Mouse (Mus musculus) neural tube, embryonic 15.5 days (tissue): ENCODE measurements around the gene Itga1. TPM values are rescaled to one million over a fixed set of nuclear protein-coding genes. Genes with fewer than 3 reads are reported as not detected.

Experiments used
- ATAC-seq: fragments of 200-750 bp; cut with Nextera tagmentation; 2 replicates; pipeline ENCODE4 v1.8.0; 2017; ENCODE audit warnings: mild to moderate bottlenecking, moderate TSS enrichment, moderate library complexity; ENCODE audit not compliant: low FRiP score
- H3K27ac ChIP-seq: fragments of 300-500 bp; sonication (generic); replicated peaks from 2 replicates; pipeline ENCODE4 v1.5.1; 2015; ENCODE audit warnings: mild to moderate bottlenecking, inconsistent platforms
- H3K27me3 ChIP-seq: fragments of 300-500 bp; sonication (generic); replicated peaks from 2 replicates; pipeline ENCODE4 v1.6.1; 2015; ENCODE audit warnings: inconsistent platforms
- H3K36me3 ChIP-seq: fragments of 300-500 bp; sonication (generic); 2 replicates; pipeline ENCODE4 v1.6.1; 2015; ENCODE audit warnings: inconsistent platforms
- H3K4me1 ChIP-seq: fragments of 300-500 bp; sonication (generic); 2 replicates; pipeline ENCODE4 v1.6.1; 2015; ENCODE audit warnings: inconsistent platforms
- H3K4me2 ChIP-seq: fragments of 300-500 bp; sonication (generic); 2 replicates; pipeline ENCODE4 v1.6.1; 2015; ENCODE audit warnings: inconsistent platforms, mild to moderate bottlenecking, moderate library complexity
- H3K4me3 ChIP-seq: fragments of 300-500 bp; sonication (generic); replicated peaks from 2 replicates; pipeline ENCODE4 v1.5.1; 2015; ENCODE audit warnings: mild to moderate bottlenecking, inconsistent platforms
- H3K9ac ChIP-seq: fragments of 300-500 bp; sonication (generic); replicated peaks from 2 replicates; pipeline ENCODE4 v1.6.1; 2015; ENCODE audit warnings: mild to moderate bottlenecking, inconsistent platforms
- H3K9me3 ChIP-seq: fragments of 300-500 bp; sonication (generic); replicated peaks from 2 replicates; pipeline ENCODE4 v1.6.1; 2016; ENCODE audit warnings: inconsistent platforms
- WGBS: fragments of 180-500 bp; shearing (Covaris S2); methylation state at CpG from one replicate; pipeline ENCODE4 v1.1.7; 2015; ENCODE audit warnings: mixed read lengths; 5-methylcytosine and 5-hydroxymethylcytosine counted together
- polyA plus RNA-seq: library from polyadenylated mRNA; unstranded; fragments of >200 nt; fragmentation: Nextera tagmentation; extraction: Ambion mirVana; gene quantifications from 2 replicates; pipeline ENCODE4 v1.2.1, GENCODE M21; 2015

The Itga1 gene
- polyA plus RNA-seq = 7.0 and 8.7 TPM in 2 replicates

GRCm38 (mm10) chr13:115101355-115102191 is at the start of gene Itga1, which contains the start of gene Gm49395:
Gene Itga1 (minus strand): TSS chr13:115101964.
Gene Gm49395 (minus strand): TSS chr13:115101921.
- peak within 1 kb of the TSS; percentile 69 for H3K27ac ChIP-seq
- H3K9ac ChIP-seq = peak within 1 kb of the TSS; percentile 40
- peak within 1 kb of the TSS; percentile 98 for H3K4me2 ChIP-seq
- peak within 1 kb of the TSS; percentile 53 for H3K4me3 ChIP-seq
- H3K4me1 ChIP-seq = peaks cover 13% of the 10 kb centered on the region
- ATAC-seq = peak; percentile 72
- H3K9me3 ChIP-seq = no peaks in the 10 kb centered on the region
- H3K36me3 ChIP-seq = no peaks in the 10 kb centered on the region
- WGBS = under 1% methylated on average over 39 of the region's 39 CpGs
- H3K27me3 ChIP-seq = peaks cover 25% of the 10 kb centered on the region

DNA sequence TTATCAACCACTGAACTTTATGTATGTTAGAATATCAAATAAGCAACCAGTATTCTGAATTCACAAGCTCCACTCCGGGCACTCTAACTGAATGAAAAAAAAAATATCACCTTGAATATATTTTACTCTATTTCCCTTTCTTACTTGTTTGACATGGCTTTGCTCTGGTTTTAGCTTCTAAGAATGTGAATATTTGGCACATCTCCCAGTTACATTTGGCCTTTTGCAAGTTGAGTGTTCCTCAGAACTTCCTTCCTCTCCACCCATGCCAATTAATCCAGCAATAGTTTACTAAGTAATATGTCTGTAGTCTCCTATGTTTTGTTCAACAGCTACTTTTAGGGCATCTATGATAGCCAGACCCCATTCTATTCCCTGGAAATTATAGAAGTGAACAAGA is 48.8 kb upstream of the Itga1 start:
- 95% methylated on average over 1 of the region's 1 CpGs for WGBS
- Histone ChIP-seq H3K27me3 (no peaks in the 10 kb centered on the region), H3K9me3 (no peaks in the 10 kb centered on the region), H3K4me3 (no peak overlapping the region), H3K36me3 (no peaks in the 10 kb centered on the region), H3K27ac (no peak overlapping the region), H3K9ac (no peak overlapping the region), H3K4me1 (no peaks in the 10 kb centered on the region), H3K4me2 (no peak overlapping the region)
- ATAC-seq = no peak

- Histone ChIP-seq H3K36me3 (no peaks in the 10 kb centered on the region), H3K4me2 (no peak overlapping the region), H3K4me3 (no peak overlapping the region), H3K9me3 (no peaks in the 10 kb centered on the region), H3K9ac (no peak overlapping the region), H3K4me1 (no peaks in the 10 kb centered on the region), H3K27me3 (no peaks in the 10 kb centered on the region), H3K27ac (no peak overlapping the region)
- WGBS = 88% methylated on average over 6 of the region's 6 CpGs
- no peak for ATAC-seq
These were observed 48.1 kb upstream of the Itga1 start for GRCm38 (mm10) chr13:115149849-115150248.

- Histone ChIP-seq H3K9me3 (no peaks in the 10 kb centered on the region), H3K27me3 (no peaks in the 10 kb centered on the region), H3K4me2 (no peak overlapping the region), H3K36me3 (no peaks in the 10 kb centered on the region), H3K4me3 (no peak overlapping the region), H3K27ac (no peak overlapping the region), H3K4me1 (no peaks in the 10 kb centered on the region), H3K9ac (no peak overlapping the region)
- 91% methylated on average over 2 of the region's 2 CpGs for WGBS
- ATAC-seq = no peak
These were observed 41.8 kb upstream of the Itga1 start for GRCm38 (mm10) chr13:115143575-115143974.

GRCm38 (mm10) chr13:115142066-115142465 is 40.3 kb upstream of the Itga1 start:
- no peak overlapping the region for H3K27ac ChIP-seq
- H3K9ac ChIP-seq = no peak overlapping the region
- H3K4me1 ChIP-seq = no peaks in the 10 kb centered on the region
- H3K4me3 ChIP-seq = no peak overlapping the region
- H3K9me3 ChIP-seq = no peaks in the 10 kb centered on the region
- H3K4me2 ChIP-seq = no peak overlapping the region
- H3K36me3 ChIP-seq = no peaks in the 10 kb centered on the region
- ATAC-seq = no peak
- WGBS = 90% methylated on average over 3 of the region's 3 CpGs
- H3K27me3 ChIP-seq = no peaks in the 10 kb centered on the region

- no peaks in the 10 kb centered on the region for H3K36me3 ChIP-seq
- no peaks in the 10 kb centered on the region for H3K9me3 ChIP-seq
- H3K9ac ChIP-seq = no peak overlapping the region
- ATAC-seq = no peak
- H3K27ac ChIP-seq = no peak overlapping the region
- no peaks in the 10 kb centered on the region for H3K27me3 ChIP-seq
- H3K4me1 ChIP-seq = no peaks in the 10 kb centered on the region
- 91% methylated on average over 7 of the region's 7 CpGs for WGBS
- H3K4me2 ChIP-seq = no peak overlapping the region
- no peak overlapping the region for H3K4me3 ChIP-seq
These were observed 36.7 kb upstream of the Itga1 start for GRCm38 (mm10) chr13:115138513-115138912.

DNA sequence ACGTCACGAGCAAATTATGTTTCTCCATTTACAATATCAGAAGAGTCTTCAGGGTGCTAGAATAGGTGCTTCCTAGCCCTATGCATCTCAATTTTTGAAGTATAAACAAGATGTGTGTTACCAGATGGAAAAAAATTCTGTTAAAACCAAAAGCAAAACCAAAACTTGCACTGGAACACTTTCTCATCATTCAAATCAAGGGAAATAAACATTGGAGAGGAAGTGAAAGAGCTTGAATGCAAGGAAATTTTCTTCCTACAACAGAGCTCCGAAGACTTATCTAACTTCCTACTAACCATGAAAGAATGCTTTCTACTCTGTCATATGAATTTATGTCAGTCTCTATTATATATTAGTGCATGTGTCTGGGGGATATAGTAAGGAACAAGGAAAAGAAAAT is 35.0 kb upstream of the Itga1 start:
- no peaks in the 10 kb centered on the region for H3K9me3 ChIP-seq
- no peaks in the 10 kb centered on the region for H3K4me1 ChIP-seq
- H3K36me3 ChIP-seq = no peaks in the 10 kb centered on the region
- no peak overlapping the region for H3K27ac ChIP-seq
- no peak for ATAC-seq
- H3K4me3 ChIP-seq = no peak overlapping the region
- H3K9ac ChIP-seq = no peak overlapping the region
- H3K4me2 ChIP-seq = no peak overlapping the region
- WGBS = 86% methylated on average over 3 of the region's 3 CpGs
- no peaks in the 10 kb centered on the region for H3K27me3 ChIP-seq

GRCm38 (mm10) chr13:115132435-115132834 is 30.7 kb upstream of the Itga1 start:
- WGBS = 45% methylated on average over 5 of the region's 5 CpGs
- no peak for ATAC-seq
- H3K9ac ChIP-seq = no peak overlapping the region

GRCm38 (mm10) chr13:115131381-115131780 is 29.6 kb upstream of the Itga1 start:
- ATAC-seq = no peak
- Histone ChIP-seq H3K4me3 (no peak overlapping the region), H3K4me1 (no peaks in the 10 kb centered on the region), H3K27ac (no peak overlapping the region), H3K4me2 (no peak overlapping the region), H3K36me3 (no peaks in the 10 kb centered on the region), H3K27me3 (no peaks in the 10 kb centered on the region), H3K9ac (no peak overlapping the region), H3K9me3 (no peaks in the 10 kb centered on the region)
- 80% methylated on average over 3 of the region's 3 CpGs for WGBS

More at GRCm38 (mm10) chr13:115132435-115132834, 30.7 kb upstream of the Itga1 start:
- H3K27me3 ChIP-seq = no peaks in the 10 kb centered on the region
- no peaks in the 10 kb centered on the region for H3K36me3 ChIP-seq
- no peaks in the 10 kb centered on the region for H3K9me3 ChIP-seq
- H3K4me3 ChIP-seq = no peak overlapping the region
- no peaks in the 10 kb centered on the region for H3K4me1 ChIP-seq
- H3K4me2 ChIP-seq = no peak overlapping the region
- no peak overlapping the region for H3K27ac ChIP-seq

GRCm38 (mm10) chr13:115130035-115130434 is 28.3 kb upstream of the Itga1 start:
- no peaks in the 10 kb centered on the region for H3K4me1 ChIP-seq
- no peak overlapping the region for H3K9ac ChIP-seq
- H3K36me3 ChIP-seq = no peaks in the 10 kb centered on the region
- no peak overlapping the region for H3K27ac ChIP-seq
- ATAC-seq = no peak
- H3K9me3 ChIP-seq = no peaks in the 10 kb centered on the region
- H3K27me3 ChIP-seq = no peaks in the 10 kb centered on the region
- WGBS = 87% methylated on average over 2 of the region's 2 CpGs
- H3K4me2 ChIP-seq = no peak overlapping the region
- no peak overlapping the region for H3K4me3 ChIP-seq

GRCm38 (mm10) chr13:115127826-115128225 is 26.1 kb upstream of the Itga1 start:
- Histone ChIP-seq H3K36me3 (no peaks in the 10 kb centered on the region), H3K4me2 (no peak overlapping the region)
- 95% methylated on average over 1 of the region's 1 CpGs for WGBS

GRCm38 (mm10) chr13:115126534-115126933 is 24.8 kb upstream of the Itga1 start:
- WGBS = 99% methylated on average over 2 of the region's 2 CpGs
- no peak for ATAC-seq
- no peaks in the 10 kb centered on the region for H3K27me3 ChIP-seq
- H3K4me2 ChIP-seq = no peak overlapping the region
- H3K9me3 ChIP-seq = no peaks in the 10 kb centered on the region
- no peaks in the 10 kb centered on the region for H3K36me3 ChIP-seq
- no peak overlapping the region for H3K27ac ChIP-seq
- no peaks in the 10 kb centered on the region for H3K4me1 ChIP-seq
- no peak overlapping the region for H3K4me3 ChIP-seq
- no peak overlapping the region for H3K9ac ChIP-seq

More at GRCm38 (mm10) chr13:115127826-115128225, 26.1 kb upstream of the Itga1 start:
- H3K9me3 ChIP-seq = no peaks in the 10 kb centered on the region
- no peaks in the 10 kb centered on the region for H3K4me1 ChIP-seq
- H3K27me3 ChIP-seq = no peaks in the 10 kb centered on the region
- H3K27ac ChIP-seq = no peak overlapping the region
- no peak overlapping the region for H3K4me3 ChIP-seq
- no peak for ATAC-seq
- H3K9ac ChIP-seq = no peak overlapping the region
